Mouse (Mus musculus): ENCODE results near the gene Trpm7. TPM values are rescaled to one million over a fixed set of nuclear protein-coding genes. Genes with fewer than 3 reads are reported as not detected.
"Not testable (repeated sequence)": the region's sequence is repeated elsewhere in the genome, so short reads cannot be mapped to it uniquely, and the experiment has no call there.

Trpm7 gene
- polyA plus RNA-seq, 1 experiment from 2014 or later, result 41.3 TPM

DNA sequence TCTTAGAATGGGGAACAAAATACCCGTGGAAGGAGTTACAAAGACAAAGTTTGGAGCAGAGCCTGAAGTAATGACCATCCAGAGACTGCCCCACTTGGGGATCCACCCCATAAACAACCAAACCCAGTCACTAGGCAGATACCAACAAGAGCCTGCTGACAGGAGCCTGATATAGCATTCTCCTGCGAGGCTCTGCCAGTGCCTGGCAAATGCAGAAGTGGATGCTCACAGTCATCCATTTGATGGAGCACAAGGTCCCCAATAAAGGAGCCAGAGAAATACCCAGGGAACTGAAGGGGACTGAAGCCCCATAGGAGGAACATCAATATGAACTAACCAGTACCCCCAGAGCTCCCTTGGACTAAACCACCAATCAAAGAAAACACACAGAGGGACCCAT, 6.7 kb upstream of the Trpm7 start:
- not testable (repeated sequence) for H3K4me3 ChIP-seq (replicated peaks); H3K27me3 ChIP-seq; H3K9ac ChIP-seq (replicated peaks); H3K9me3 ChIP-seq; H3K27ac ChIP-seq; H3K4me2 ChIP-seq (replicated peaks); ATAC-seq; H3K4me1 ChIP-seq (replicated peaks); H3K36me3 ChIP-seq
- WGBS, result 68% methylated on average over 2 of the region's 2 CpGs

DNA sequence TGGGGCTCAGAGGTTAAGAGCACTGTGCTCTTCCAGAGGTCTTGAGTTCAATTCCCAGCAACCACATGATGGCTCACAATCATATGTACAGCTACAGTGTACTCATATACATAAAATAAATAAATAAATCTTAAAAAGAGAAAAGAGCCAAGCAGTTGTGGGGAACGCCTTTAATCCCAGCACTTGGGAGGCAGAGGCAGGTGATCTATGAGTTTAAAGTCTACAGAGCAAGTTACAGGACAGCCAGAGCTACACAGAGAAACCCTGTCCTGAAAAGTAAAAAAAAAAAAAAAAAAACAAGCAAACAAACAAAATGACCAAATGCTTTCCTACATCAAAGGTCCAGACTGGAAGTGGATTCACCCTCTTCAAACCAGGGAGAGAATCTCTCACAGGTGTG, 2.0 kb upstream of the Trpm7 start:
- WGBS, result 91% methylated on average over 1 of the region's 1 CpGs

DNA sequence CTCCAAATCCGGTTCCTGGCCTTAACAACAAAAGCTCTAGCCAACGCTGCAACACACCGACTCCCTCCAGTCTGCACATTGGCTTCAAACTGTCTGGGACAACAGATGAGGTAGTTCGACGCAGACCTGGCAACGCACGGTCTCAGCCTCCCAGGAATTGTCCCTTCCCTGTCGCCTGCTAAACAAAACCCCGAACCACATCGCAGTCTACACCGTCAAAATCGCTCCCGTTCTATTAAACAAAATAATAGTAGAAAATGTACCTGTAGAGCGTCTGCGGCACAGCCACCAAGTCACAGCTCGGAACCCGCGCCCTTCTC, 554 bp downstream of the Trpm7 start:
- no peaks in the 10 kb centered on the region for H3K36me3 ChIP-seq
- WGBS, result under 1% methylated on average over 18 of the region's 18 CpGs
- peak overlapping the region; percentile 98 for H3K27ac ChIP-seq
- no peaks in the 10 kb centered on the region; the same call in 1 of the 2 replicates for H3K27me3 ChIP-seq
- peak overlapping the region; percentile 91 for H3K9ac ChIP-seq (replicated peaks)
- no peaks in the 10 kb centered on the region for H3K9me3 ChIP-seq
- ATAC-seq, result peak; percentile 67
- peak overlapping the region; percentile 71 for H3K4me2 ChIP-seq (replicated peaks)
- peaks cover 22% of the 10 kb centered on the region for H3K4me1 ChIP-seq (replicated peaks)
- peak overlapping the region; percentile 93 for H3K4me3 ChIP-seq (replicated peaks)

More for the DNA sequence above, 2.0 kb upstream of the Trpm7 start:
- no peak overlapping the region for H3K4me2 ChIP-seq (replicated peaks)
- H3K4me1 ChIP-seq (replicated peaks), result peaks cover 22% of the 10 kb centered on the region
- no peak overlapping the region for H3K27ac ChIP-seq
- H3K9ac ChIP-seq (replicated peaks), result no peak overlapping the region
- H3K4me3 ChIP-seq (replicated peaks), result no peak overlapping the region
- no peak for ATAC-seq
- H3K36me3 ChIP-seq, result no peaks in the 10 kb centered on the region
- H3K27me3 ChIP-seq, result no peaks in the 10 kb centered on the region; the same call in 1 of the 2 replicates
- no peaks in the 10 kb centered on the region for H3K9me3 ChIP-seq

DNA sequence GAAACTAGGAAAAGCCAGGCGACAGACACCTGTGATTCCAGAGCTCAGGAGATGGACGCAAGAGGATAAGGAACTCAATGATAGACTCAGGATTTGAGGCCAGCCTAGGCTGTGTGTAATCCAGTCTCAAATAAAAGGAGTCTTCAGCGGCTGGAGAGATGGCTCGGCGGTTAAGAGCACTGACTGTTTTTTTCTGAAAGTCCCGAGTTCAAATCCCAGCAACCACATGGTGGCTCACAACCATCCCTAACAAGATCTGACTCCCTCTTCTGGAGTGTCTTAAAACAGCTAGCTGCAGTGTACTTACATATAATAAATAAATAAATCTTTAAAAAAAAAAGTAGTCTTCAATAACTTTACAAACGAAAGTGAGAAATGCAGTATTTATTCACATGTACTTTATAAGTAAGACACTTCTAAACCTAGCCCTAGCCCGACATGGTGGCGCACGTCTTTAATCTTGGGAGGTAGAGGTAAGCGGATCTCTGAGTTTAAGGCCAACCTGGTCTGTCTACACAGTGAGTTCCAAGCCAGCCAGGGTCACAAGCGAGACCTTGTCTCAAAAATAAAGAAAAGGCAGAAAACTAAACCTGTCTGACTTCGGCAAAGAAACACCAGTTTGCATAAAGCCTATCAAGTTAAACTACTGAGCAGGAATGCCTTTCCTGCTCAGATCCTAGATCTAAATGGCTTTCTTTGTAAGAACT, 1.1 kb downstream of the Trpm7 start:
- Histone ChIP-seq H3K27ac (peak overlapping the region; percentile 98), H3K36me3 (no peaks in the 10 kb centered on the region), H3K4me1 (replicated peaks) (peaks cover 22% of the 10 kb centered on the region), H3K4me3 (replicated peaks) (peak overlapping the region; percentile 93), H3K9me3 (no peaks in the 10 kb centered on the region), H3K27me3 (no peaks in the 10 kb centered on the region; the same call in 1 of the 2 replicates), H3K4me2 (replicated peaks) (peak overlapping the region; percentile 71), H3K9ac (replicated peaks) (peak overlapping the region; percentile 91)
- 26% methylated on average over 13 of the region's 13 CpGs for WGBS
- no peak for ATAC-seq

DNA sequence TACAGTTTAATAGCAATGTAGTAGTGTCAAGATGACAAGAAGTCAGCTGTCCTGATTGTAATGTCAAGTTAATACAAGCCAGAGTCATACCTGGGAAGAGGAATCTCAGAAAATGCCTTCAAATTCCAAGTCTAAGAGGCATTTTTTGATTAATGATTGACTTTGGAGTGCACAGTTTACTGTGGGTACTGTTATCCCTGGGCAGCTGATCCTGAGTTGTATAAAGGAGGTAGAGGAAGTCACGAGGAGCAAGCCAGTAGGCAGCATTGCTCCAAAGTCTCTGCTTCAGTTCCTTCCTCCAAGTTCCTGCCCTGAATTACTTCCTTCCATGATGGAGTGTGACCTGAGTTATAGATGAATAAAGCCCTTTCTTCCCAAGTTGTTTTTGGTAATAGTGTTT, 9.7 kb downstream of the Trpm7 start:
- 91% methylated on average over 1 of the region's 1 CpGs for WGBS
- H3K4me3 ChIP-seq (replicated peaks), result no peak overlapping the region
- no peaks in the 10 kb centered on the region for H3K27me3 ChIP-seq
- ATAC-seq, result no peak
- no peak overlapping the region for H3K27ac ChIP-seq
- H3K9me3 ChIP-seq, result no peaks in the 10 kb centered on the region
- H3K36me3 ChIP-seq, result no peaks in the 10 kb centered on the region
- H3K4me1 ChIP-seq (replicated peaks), result no peaks in the 10 kb centered on the region
- H3K9ac ChIP-seq (replicated peaks), result no peak overlapping the region
- H3K4me2 ChIP-seq (replicated peaks), result no peak overlapping the region

DNA sequence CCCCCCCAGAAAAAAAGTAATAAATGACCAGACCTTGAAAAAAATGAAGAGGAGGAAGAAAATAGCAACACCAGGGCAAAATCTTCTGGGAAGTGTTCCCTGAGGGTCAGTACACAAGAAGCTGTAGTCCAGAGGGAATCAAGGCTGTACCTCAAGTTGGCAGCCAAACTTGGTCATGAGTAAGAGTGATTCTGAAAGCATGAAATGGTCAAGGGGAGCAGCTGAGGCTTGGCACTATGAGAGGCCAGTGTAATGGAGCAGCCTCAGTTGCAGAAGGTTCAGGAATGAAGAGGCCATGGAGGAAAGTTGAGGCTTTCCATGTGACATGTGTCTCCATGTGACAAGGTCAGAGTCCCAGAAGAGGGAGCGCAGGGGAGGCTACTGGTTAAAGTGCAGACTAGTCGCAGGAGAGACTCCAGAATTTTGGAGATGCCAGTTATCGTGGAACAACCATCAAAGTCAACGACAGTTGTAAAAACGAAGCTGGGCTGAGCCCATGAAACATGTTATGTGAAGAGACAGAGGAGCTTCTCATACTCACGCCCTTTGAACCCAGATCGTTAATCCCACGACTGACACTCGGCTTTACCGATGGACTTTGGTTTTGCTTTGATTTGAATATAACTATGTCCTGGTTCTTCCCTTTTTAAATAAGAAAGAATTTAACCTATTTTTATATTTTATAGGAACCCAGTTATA, 10.4 kb downstream of the Trpm7 start:
- H3K9me3 ChIP-seq, result no peaks in the 10 kb centered on the region
- H3K4me2 ChIP-seq (replicated peaks), result no peak overlapping the region
- H3K4me3 ChIP-seq (replicated peaks), result no peak overlapping the region
- no peaks in the 10 kb centered on the region for H3K36me3 ChIP-seq
- no peak for ATAC-seq
- no peaks in the 10 kb centered on the region for H3K4me1 ChIP-seq (replicated peaks)
- no peaks in the 10 kb centered on the region for H3K27me3 ChIP-seq
- 95% methylated on average over 10 of the region's 10 CpGs for WGBS
- no peak overlapping the region for H3K9ac ChIP-seq (replicated peaks)
- no peak overlapping the region for H3K27ac ChIP-seq

DNA sequence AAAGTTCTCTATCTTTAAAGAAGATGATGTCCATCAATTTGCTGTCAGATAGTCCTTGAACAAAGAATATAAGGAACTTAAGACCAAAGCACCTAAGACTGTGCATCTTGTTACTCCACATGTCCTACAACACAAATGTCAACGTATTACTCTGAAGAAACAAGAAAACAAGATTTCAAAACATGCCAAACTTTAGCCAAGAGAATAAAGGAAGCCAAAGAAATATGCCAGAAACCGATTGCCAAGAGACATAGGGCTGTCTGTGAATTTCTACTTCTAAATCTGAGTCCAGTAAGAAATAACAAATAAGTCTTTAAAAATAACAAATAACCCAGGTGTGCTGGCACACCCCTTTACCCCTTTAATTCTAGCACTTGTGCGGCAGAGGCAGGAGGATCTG, 11.0 kb downstream of the Trpm7 start:
- no peaks in the 10 kb centered on the region for H3K4me1 ChIP-seq (replicated peaks)
- ATAC-seq, result no peak
- no peaks in the 10 kb centered on the region for H3K27me3 ChIP-seq
- no peak overlapping the region for H3K9ac ChIP-seq (replicated peaks)
- no peak overlapping the region for H3K4me3 ChIP-seq (replicated peaks)
- no peaks in the 10 kb centered on the region for H3K9me3 ChIP-seq
- no peaks in the 10 kb centered on the region for H3K36me3 ChIP-seq
- H3K4me2 ChIP-seq (replicated peaks), result no peak overlapping the region
- no peak overlapping the region for H3K27ac ChIP-seq
- 95% methylated on average over 3 of the region's 3 CpGs for WGBS

DNA sequence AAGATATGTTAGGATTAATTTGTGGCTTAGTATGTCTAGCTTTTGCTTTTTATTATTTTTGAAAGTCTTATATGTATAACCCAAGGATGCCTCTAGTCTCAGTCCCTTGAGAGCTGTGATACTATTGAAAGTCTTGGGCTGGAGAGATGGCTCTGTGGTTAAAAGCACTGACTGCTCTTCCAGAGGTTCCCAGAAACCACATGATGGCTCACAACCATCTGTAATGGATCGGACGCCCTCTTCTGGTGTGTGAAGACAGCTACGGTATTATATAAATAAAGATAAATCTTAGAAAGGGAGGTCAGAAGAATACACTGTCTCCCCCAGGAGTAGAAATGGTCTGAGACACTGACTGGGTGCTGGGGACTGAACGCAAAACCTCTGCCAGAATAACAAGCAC, 31.3 kb downstream of the Trpm7 start:
- Histone ChIP-seq H3K9me3 (no peaks in the 10 kb centered on the region), H3K27ac (no peak overlapping the region), H3K36me3 (peaks cover 38% of the 10 kb centered on the region), H3K9ac (replicated peaks) (no peak overlapping the region), H3K4me1 (replicated peaks) (no peaks in the 10 kb centered on the region), H3K27me3 (no peaks in the 10 kb centered on the region), H3K4me2 (replicated peaks) (no peak overlapping the region), H3K4me3 (replicated peaks) (no peak overlapping the region)
- 93% methylated on average over 4 of the region's 4 CpGs for WGBS
- ATAC-seq, result no peak

DNA sequence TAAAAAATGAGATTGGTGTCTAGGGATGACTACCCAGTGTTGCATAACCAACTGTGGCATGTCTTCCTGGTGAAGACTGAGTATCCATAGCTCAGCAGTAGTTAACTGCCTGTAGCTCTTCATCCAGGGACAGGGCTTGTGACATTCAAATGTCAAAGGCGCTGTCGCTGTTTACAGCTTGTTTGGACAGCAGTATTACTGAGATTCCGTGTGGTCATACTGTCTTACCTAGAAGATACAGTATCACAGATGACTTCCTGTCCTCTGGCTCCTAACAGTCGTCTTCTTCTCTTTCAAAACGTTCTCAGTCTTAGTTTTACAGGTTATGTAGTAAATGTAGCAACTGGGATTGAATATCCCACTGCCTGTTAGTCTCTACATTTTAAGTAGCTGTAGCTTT, 37.2 kb downstream of the Trpm7 start:
- no peak overlapping the region for H3K27ac ChIP-seq
- peaks cover 59% of the 10 kb centered on the region for H3K36me3 ChIP-seq
- H3K4me1 ChIP-seq (replicated peaks), result no peaks in the 10 kb centered on the region
- ATAC-seq, result no peak
- H3K27me3 ChIP-seq, result no peaks in the 10 kb centered on the region
- H3K4me2 ChIP-seq (replicated peaks), result no peak overlapping the region
- H3K4me3 ChIP-seq (replicated peaks), result no peak overlapping the region
- H3K9ac ChIP-seq (replicated peaks), result no peak overlapping the region
- 93% methylated on average over 5 of the region's 5 CpGs for WGBS
- no peaks in the 10 kb centered on the region for H3K9me3 ChIP-seq

DNA sequence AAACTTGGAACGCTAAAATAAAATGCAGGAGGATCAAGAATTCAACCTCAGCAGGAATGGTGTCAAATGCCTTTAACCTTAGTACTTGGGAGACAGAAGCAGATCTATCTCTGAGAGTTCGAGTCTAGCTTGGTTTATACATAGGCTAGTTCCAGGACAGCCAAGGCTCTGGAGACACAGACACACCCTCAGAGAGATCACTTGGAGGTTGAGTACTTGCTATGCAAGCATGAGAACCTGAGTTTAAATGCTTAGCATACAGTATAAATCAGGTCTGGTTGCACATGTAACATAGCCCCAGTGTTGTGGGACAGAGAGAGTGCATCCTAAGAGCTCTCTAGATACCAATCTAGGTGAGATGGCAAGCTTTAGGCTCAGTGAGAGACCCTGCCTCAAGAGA, 58.6 kb downstream of the Trpm7 start:
- Histone ChIP-seq H3K4me2 (replicated peaks) (no peak overlapping the region), H3K27me3 (no peaks in the 10 kb centered on the region), H3K4me3 (replicated peaks) (no peak overlapping the region), H3K36me3 (peaks cover 47% of the 10 kb centered on the region), H3K27ac (no peak overlapping the region), H3K9me3 (no peaks in the 10 kb centered on the region), H3K4me1 (replicated peaks) (no peaks in the 10 kb centered on the region), H3K9ac (replicated peaks) (no peak overlapping the region)
- no peak for ATAC-seq
- 88% methylated on average over 2 of the region's 2 CpGs for WGBS

DNA sequence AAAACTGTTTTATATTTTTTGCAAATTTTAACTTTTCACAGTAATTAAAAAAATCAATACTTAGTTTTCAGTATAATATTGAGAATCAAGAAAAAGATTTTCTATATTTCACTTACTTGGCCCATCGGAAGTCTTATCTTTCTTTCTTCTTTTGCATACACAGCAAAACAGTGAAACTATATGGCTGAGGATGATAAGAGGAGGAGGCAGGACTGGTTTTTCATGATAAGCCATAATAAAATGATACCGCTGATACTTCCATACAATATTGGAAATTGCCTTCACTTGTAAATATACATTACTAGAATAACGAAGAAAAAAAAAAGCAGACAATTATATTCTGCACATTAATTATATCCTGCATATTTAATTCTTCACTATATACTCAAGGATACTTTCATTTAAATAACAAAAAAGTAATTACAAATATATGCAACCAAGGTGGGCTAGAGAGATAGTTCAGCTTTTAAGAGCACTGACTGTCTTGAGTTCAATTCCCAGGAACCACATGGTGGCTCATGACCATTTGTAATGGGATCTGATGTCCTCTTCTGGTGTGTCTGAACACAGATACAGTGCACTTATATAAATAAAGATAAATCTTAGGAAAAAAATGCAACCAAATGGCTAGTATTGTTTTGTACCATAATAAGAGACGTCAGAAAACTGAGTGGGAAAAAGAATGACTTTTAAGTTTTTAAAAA, 59.2 kb downstream of the Trpm7 start:
- Histone ChIP-seq H3K4me1 (replicated peaks) (no peaks in the 10 kb centered on the region), H3K4me3 (replicated peaks) (no peak overlapping the region), H3K4me2 (replicated peaks) (no peak overlapping the region), H3K9me3 (no peaks in the 10 kb centered on the region), H3K9ac (replicated peaks) (no peak overlapping the region), H3K27me3 (no peaks in the 10 kb centered on the region), H3K36me3 (peaks cover 48% of the 10 kb centered on the region), H3K27ac (no peak overlapping the region)
- no peak for ATAC-seq
- WGBS, result 92% methylated on average over 4 of the region's 4 CpGs

DNA sequence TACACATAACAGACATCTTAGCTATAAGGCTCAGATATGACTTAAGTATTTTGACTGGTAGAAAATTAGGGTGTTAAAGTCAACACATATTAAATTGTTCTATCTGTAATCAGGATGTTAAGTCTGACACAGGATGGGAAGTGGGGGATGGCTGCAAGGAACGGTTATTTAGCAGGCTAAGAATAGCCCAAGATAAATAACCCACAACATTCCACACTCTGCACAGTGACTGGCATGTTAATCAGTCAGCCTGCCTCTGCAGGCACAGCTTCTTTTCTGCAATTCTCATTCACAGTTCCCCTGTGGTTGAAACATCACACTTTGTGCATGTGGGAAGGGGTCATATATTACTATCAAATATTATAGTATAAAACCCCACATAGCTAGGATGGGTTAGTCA, 60.2 kb downstream of the Trpm7 start:
- ATAC-seq, result no peak
- H3K36me3 ChIP-seq, result peaks cover 50% of the 10 kb centered on the region

More for the DNA sequence above, 60.2 kb downstream of the Trpm7 start:
- WGBS, result 55% methylated on average over 1 of the region's 1 CpGs
- Histone ChIP-seq H3K9ac (replicated peaks) (no peak overlapping the region), H3K9me3 (no peaks in the 10 kb centered on the region), H3K4me3 (replicated peaks) (no peak overlapping the region), H3K27ac (no peak overlapping the region), H3K4me1 (replicated peaks) (no peaks in the 10 kb centered on the region), H3K27me3 (no peaks in the 10 kb centered on the region), H3K4me2 (replicated peaks) (no peak overlapping the region)

All from midbrain, embryonic 13.5 days (tissue).